Mouse (Mus musculus) CH12.LX (cell line): ENCODE measurements at regions not wholly inside any gene's neighbourhood (a gene's known extent, or its start where the extent isn't known, plus 50 kb on each side); places are given as distances from the start of the nearest gene placed in this dataset.

Experiments used
- DNase-seq: peaks from one replicate; pipeline ENCODE4 v3.0.0-alpha.2; 2013; ENCODE audit errors: extremely low read depth
- H3K27ac ChIP-seq: 2 replicates; pipeline ENCODE4 v1.5.1; 2012; ENCODE audit warnings: low read depth, mild to moderate bottlenecking, control low read depth, moderate library complexity; ENCODE audit not compliant: insufficient read depth
- H3K27me3 ChIP-seq: replicated peaks from 2 replicates; pipeline ENCODE3; 2012; ENCODE audit warnings: inconsistent platforms
- H3K36me3 ChIP-seq, 2 experiments: replicated peaks in 1 of 2; 2 replicates each; pipeline versions ENCODE3 to v1.6.1; 2012; ENCODE audit warnings: inconsistent platforms in 1 of 2, low read length in 1 of 2, mild to moderate bottlenecking in 1 of 2, mixed read lengths in 1 of 2, moderate library complexity in 1 of 2; ENCODE audit not compliant: control insufficient read depth in 1 of 2, insufficient read depth in 1 of 2
- H3K4me1 ChIP-seq, 2 experiments: 2 replicates each; pipeline ENCODE4 v1.6.1; 2012; ENCODE audit warnings: inconsistent platforms in 1 of 2, moderate library complexity in 1 of 2; ENCODE audit not compliant: insufficient read depth in 2 of 2, control insufficient read depth in 1 of 2
- H3K4me2 ChIP-seq: 2 replicates; pipeline ENCODE4 v1.6.1; 2012; ENCODE audit warnings: low read depth, mild to moderate bottlenecking, control low read depth; ENCODE audit not compliant: poor library complexity, insufficient read depth, severe bottlenecking
- H3K4me3 ChIP-seq, 3 experiments: fragments of 150-350 bp in 1 of 3; sonication (generic) in 1 of 3; replicated peaks in 1 of 3; 2 replicates each; pipeline versions ENCODE3 to v1.5.1; 2011 to 2012; ENCODE audit warnings: low read depth in 2 of 3, low read length in 2 of 3, mild to moderate bottlenecking in 2 of 3, moderate library complexity in 2 of 3, control low read depth in 1 of 3, improper control_type of control experiment in 1 of 3, inconsistent platforms in 1 of 3, mixed read lengths in 1 of 3; ENCODE audit not compliant: poor library complexity in 1 of 3
- H3K79me2 ChIP-seq: replicated peaks from 2 replicates; pipeline ENCODE4 v1.6.1; 2012; ENCODE audit warnings: mild to moderate bottlenecking, moderate library complexity; ENCODE audit not compliant: control insufficient read depth, poor library complexity, insufficient read depth, severe bottlenecking; ENCODE audit errors: extremely low read depth
- H3K9ac ChIP-seq: 2 replicates; pipeline ENCODE4 v1.6.1; 2012; ENCODE audit warnings: low read depth, mild to moderate bottlenecking, control low read depth, moderate library complexity; ENCODE audit not compliant: insufficient read depth
- H3K9me3 ChIP-seq: replicated peaks from 2 replicates; pipeline ENCODE3; 2012; ENCODE audit warnings: low read length, inconsistent platforms, mixed read lengths
- BHLHE40 ChIP-seq: IDR thresholded peaks from 2 replicates; pipeline ENCODE4 v1.6.1; 2011; ENCODE audit warnings: mild to moderate bottlenecking, low read depth, low read length, improper control_type of control experiment
- CHD1 ChIP-seq: IDR thresholded peaks from 2 replicates; pipeline ENCODE4 v1.6.1; 2012; ENCODE audit warnings: low read depth, low read length, improper control_type of control experiment, inconsistent platforms
- E2F4 ChIP-seq: IDR thresholded peaks from 2 replicates; pipeline ENCODE4 v1.6.1; 2011; ENCODE audit warnings: low read depth, low read length, improper control_type of control experiment; ENCODE audit not compliant: insufficient replicate concordance
- ELF1 ChIP-seq: IDR thresholded peaks from 2 replicates; pipeline ENCODE4 v1.6.1; 2014; ENCODE audit warnings: low read depth, mild to moderate bottlenecking, inconsistent platforms, low read length, improper control_type of control experiment
- EP300 ChIP-seq: IDR thresholded peaks from 2 replicates; pipeline ENCODE4 v1.6.1; 2011; ENCODE audit warnings: low read length, improper control_type of control experiment
- GABPA ChIP-seq: IDR thresholded peaks from 2 replicates; pipeline ENCODE4 v1.6.1; 2012; ENCODE audit warnings: low read depth, low read length, improper control_type of control experiment, inconsistent platforms; ENCODE audit not compliant: insufficient replicate concordance
- HCFC1 ChIP-seq: IDR thresholded peaks from 2 replicates; pipeline ENCODE4 v1.6.1; 2012; ENCODE audit warnings: low read depth, mild to moderate bottlenecking, inconsistent platforms, low read length, improper control_type of control experiment
- JUND ChIP-seq: conservative IDR thresholded peaks from 2 replicates; pipeline ENCODE4 v1.6.1; 2011; ENCODE audit warnings: low read depth, low read length, improper control_type of control experiment
- KAT2A ChIP-seq: IDR thresholded peaks from 2 replicates; pipeline ENCODE4 v1.6.1; 2012; ENCODE audit warnings: low read length, improper control_type of control experiment, inconsistent platforms; ENCODE audit not compliant: insufficient replicate concordance
- MAFK ChIP-seq: IDR thresholded peaks from 2 replicates; pipeline ENCODE4 v1.6.1; 2011; ENCODE audit warnings: low read length, improper control_type of control experiment; ENCODE audit not compliant: insufficient replicate concordance
- MAX ChIP-seq: IDR thresholded peaks from 2 replicates; pipeline ENCODE4 v1.6.1; 2011; ENCODE audit warnings: low read length, improper control_type of control experiment
- MAZ ChIP-seq: IDR thresholded peaks from 2 replicates; pipeline ENCODE4 v1.6.1; 2012; ENCODE audit warnings: low read depth, mild to moderate bottlenecking, inconsistent platforms, low read length, improper control_type of control experiment, moderate library complexity
- MYC ChIP-seq: IDR thresholded peaks from 2 replicates; pipeline ENCODE4 v1.6.1; 2011; ENCODE audit warnings: low read depth, mild to moderate bottlenecking, improper control_type of control experiment, low read length
- NRF1 ChIP-seq: IDR thresholded peaks from 2 replicates; pipeline ENCODE4 v1.6.1; 2014; ENCODE audit warnings: low read depth, mild to moderate bottlenecking, inconsistent platforms, low read length, improper control_type of control experiment, moderate library complexity
- PAX5 ChIP-seq: IDR thresholded peaks from 2 replicates; pipeline ENCODE4 v1.6.1; 2012; ENCODE audit warnings: low read length, inconsistent platforms, mixed read lengths
- POLR2A ChIP-seq: IDR thresholded peaks from 2 replicates; pipeline ENCODE4 v1.6.1; 2011; ENCODE audit warnings: low read depth, mild to moderate bottlenecking, improper control_type of control experiment, low read length
- POLR2AphosphoS2 ChIP-seq: IDR thresholded peaks from 2 replicates; pipeline ENCODE4 v1.6.1; 2011; ENCODE audit warnings: low read depth, low read length, improper control_type of control experiment
- RAD21 ChIP-seq: IDR thresholded peaks from 2 replicates; pipeline ENCODE4 v1.6.1; 2011; ENCODE audit warnings: low read depth, mild to moderate bottlenecking, low read length, improper control_type of control experiment, moderate library complexity
- RCOR1 ChIP-seq: conservative IDR thresholded peaks from 2 replicates; pipeline ENCODE4 v1.6.1; 2012; ENCODE audit warnings: low read depth, mild to moderate bottlenecking, inconsistent platforms, low read length, improper control_type of control experiment
- SIN3A ChIP-seq: IDR thresholded peaks from 2 replicates; pipeline ENCODE4 v1.6.1; 2012; ENCODE audit warnings: low read length, improper control_type of control experiment, inconsistent platforms
- UBTF ChIP-seq: IDR thresholded peaks from 2 replicates; pipeline ENCODE4 v1.6.1; 2012; ENCODE audit warnings: low read depth, mild to moderate bottlenecking, inconsistent platforms, low read length, improper control_type of control experiment, moderate library complexity
- USF2 ChIP-seq: conservative IDR thresholded peaks from 2 replicates; pipeline ENCODE4 v1.6.1; 2011; ENCODE audit warnings: low read depth, low read length, improper control_type of control experiment
- ZC3H11A ChIP-seq: IDR thresholded peaks from 2 replicates; pipeline ENCODE4 v1.6.1; 2012; ENCODE audit warnings: low read depth, mild to moderate bottlenecking, inconsistent platforms, low read length, improper control_type of control experiment
- ZKSCAN1 ChIP-seq: IDR thresholded peaks from 2 replicates; pipeline ENCODE4 v1.6.1; 2012; ENCODE audit warnings: low read depth, inconsistent platforms, low read length, improper control_type of control experiment, borderline replicate concordance
- dilution Hi-C: fragments of 300-500 bp; cut with MboI; formaldehyde crosslinking; loops from 2 replicates; pipeline ENCODE4 v1.14.3; 2020; ENCODE audit warnings: low sequenced_read_pairs; ENCODE audit not compliant: extremely low pct_unique_long_range_greater_than_20kb, extremely low pct_ligation_motif_present
- in situ Hi-C: fragments of 300-500 bp; cut with MboI; formaldehyde crosslinking; loops from 3 replicates; pipeline ENCODE4 v1.14.3; 2019; ENCODE audit warnings: low sequenced_read_pairs, low pct_ligation_motif_present, low pct_unique_long_range_greater_than_20kb, mixed read lengths

- Histone ChIP-seq H3K79me2 (no peaks in the 10 kb centered on the region), H3K4me1 (no peaks in the 10 kb centered on the region), H3K4me2 (no peak overlapping the region), H3K36me3 (no peaks in the 10 kb centered on the region), H3K9me3 (no peaks in the 10 kb centered on the region), H3K9ac (no peak overlapping the region), H3K27me3 (peaks cover 66% of the 10 kb centered on the region), H3K4me3 (no peak overlapping the region), H3K27ac (no peak overlapping the region)
- TF ChIP-seq ELF1 (no peak), ZKSCAN1 (no peak), EP300 (no peak), POLR2AphosphoS2 (no peak), USF2 (no peak), MAX (no peak), MAZ (no peak), BHLHE40 (no peak), NRF1 (no peak), SIN3A (no peak), PAX5 (no peak), MYC (no peak), RAD21 (no peak)
- in situ Hi-C loops = no loop called here
- dilution Hi-C loops = no loop called here
- no peak for DNase-seq
These were observed 588.7 kb upstream of the Cdh11 start for GRCm38 (mm10) chr8:103374151-103374550.

- Histone ChIP-seq H3K9ac (no peak overlapping the region), H3K4me1 (no peaks in the 10 kb centered on the region), H3K4me3 (no peak overlapping the region), H3K27ac (no peak overlapping the region), H3K4me2 (no peak overlapping the region), H3K9me3 (no peaks in the 10 kb centered on the region), H3K79me2 (no peaks in the 10 kb centered on the region), H3K27me3 (peaks cover 59% of the 10 kb centered on the region), H3K36me3 (no peaks in the 10 kb centered on the region)
- dilution Hi-C loops (no loop called here), in situ Hi-C loops (no loop called here)
- DNase-seq = no peak
- no peak for TF ChIP-seq HCFC1
- TF ChIP-seq UBTF = no peak
- no peak for TF ChIP-seq JUND
- TF ChIP-seq CHD1 = no peak
- TF ChIP-seq RCOR1 = no peak
- no peak for TF ChIP-seq MAX
- TF ChIP-seq PAX5 = no peak
- no peak for TF ChIP-seq MAFK
- TF ChIP-seq ZC3H11A = no peak
- no peak for TF ChIP-seq USF2
- no peak for TF ChIP-seq RAD21
- no peak for TF ChIP-seq E2F4
- no peak for TF ChIP-seq POLR2A
- no peak for TF ChIP-seq GABPA
- no peak for TF ChIP-seq KAT2A
- no peak for TF ChIP-seq POLR2AphosphoS2
These were observed 593.1 kb upstream of the Cdh11 start for GRCm38 (mm10) chr8:103378545-103378944.
